Mouse (Mus musculus) mouse trophoblast stem cell (cell line): Measurements from ENCODE around the gene Rhot1.
"Not testable (repeated sequence)": the region's sequence is repeated elsewhere in the genome, so short reads cannot be mapped to it uniquely, and the experiment has no call there.

Experiments used
- in situ Hi-C, 2 experiments: fragments of 300-500 bp; cut with MseI, MboI; formaldehyde crosslinking; loops; 2 replicates in 1 of 2; 3 replicates in 1 of 2; pipeline ENCODE4 v1.15.1; 2025

Rhot1 gene

GRCm38 (mm10) chr11:80208860-80209800, at the start of gene Rhot1:
TSS of gene Rhot1 (plus strand) at chr11:80209019.
- in situ Hi-C loops: no loop called here

GRCm38 (mm10) chr11:80161041-80161440, 47.8 kb upstream of the Rhot1 start:
- in situ Hi-C loops: no loop called here

- in situ Hi-C loops: no loop called here
Measured at GRCm38 (mm10) chr11:80163362-80164116, 45.3 kb upstream of the Rhot1 start.

- in situ Hi-C loops: no loop called here
Measured at GRCm38 (mm10) chr11:80164224-80164623, 44.6 kb upstream of the Rhot1 start.

GRCm38 (mm10) chr11:80168121-80168520, 40.7 kb upstream of the Rhot1 start:
- in situ Hi-C loops: no loop called here

- in situ Hi-C loops: no loop called here
Measured at GRCm38 (mm10) chr11:80168611-80169249, 40.1 kb upstream of the Rhot1 start.

GRCm38 (mm10) chr11:80169629-80170028, 39.2 kb upstream of the Rhot1 start:
- in situ Hi-C loops: no loop called here

- in situ Hi-C loops: no loop called here
Measured at GRCm38 (mm10) chr11:80170351-80170750, 38.5 kb upstream of the Rhot1 start.

GRCm38 (mm10) chr11:80171884-80172283, 36.9 kb upstream of the Rhot1 start:
- in situ Hi-C loops: no loop called here

GRCm38 (mm10) chr11:80173963-80174670, 34.7 kb upstream of the Rhot1 start:
- in situ Hi-C loops: no loop called here

GRCm38 (mm10) chr11:80176911-80177895, 31.6 kb upstream of the Rhot1 start:
- in situ Hi-C loops: no loop called here

- in situ Hi-C loops: no loop called here
Measured at GRCm38 (mm10) chr11:80178316-80178715, 30.5 kb upstream of the Rhot1 start.

GRCm38 (mm10) chr11:80181021-80181749, 27.6 kb upstream of the Rhot1 start:
- in situ Hi-C loops: no loop called here

GRCm38 (mm10) chr11:80183054-80183704, 25.6 kb upstream of the Rhot1 start:
- in situ Hi-C loops: not testable (repeated sequence)

GRCm38 (mm10) chr11:80183705-80184255, 25.0 kb upstream of the Rhot1 start, which contains the start of gene Rnf135:
TSS of gene Rnf135 (plus strand) at chr11:80183851.
- in situ Hi-C loops: no loop called here

GRCm38 (mm10) chr11:80184531-80185071, 24.2 kb upstream of the Rhot1 start:
- in situ Hi-C loops: no loop called here

GRCm38 (mm10) chr11:80185441-80185976, 23.3 kb upstream of the Rhot1 start:
- in situ Hi-C loops: not testable (repeated sequence)

GRCm38 (mm10) chr11:80190280-80190679, 18.5 kb upstream of the Rhot1 start:
- in situ Hi-C loops: no loop called here
